Mouse (Mus musculus): Measurements from ENCODE around the gene Zfp866.

- TF ChIP-seq CTCF (IDR thresholded peaks at IDR 0.05): no peak
- TF ChIP-seq POLR2A (IDR thresholded peaks at IDR 0.05; ENCODE audit: insufficient read depth, low read depth, low read length): no peak
These were observed 55.5 kb downstream of the Zfp866 start for GRCm38 (mm10) chr8:69735495-69735894.

Measured in heart, adult 2 months (tissue).